Mouse (Mus musculus) G1E (cell line): ENCODE measurements around the gene Serpinh1.

Experiments used
- CTCF ChIP-seq: IDR thresholded peaks from 2 replicates; pipeline ENCODE4 v1.5.1; 2012; ENCODE audit warnings: low read depth, low read length, inconsistent platforms, mixed read lengths
- GATA1 ChIP-seq: IDR thresholded peaks from 2 replicates; pipeline ENCODE4 v1.6.1; 2012; ENCODE audit warnings: borderline replicate concordance, low read length, inconsistent platforms, mixed read lengths
- POLR2AphosphoS5 ChIP-seq: IDR thresholded peaks from 2 replicates; pipeline ENCODE4 v1.6.1; 2012; ENCODE audit warnings: low read depth, low read length, inconsistent platforms; ENCODE audit not compliant: insufficient replicate concordance
- TAL1 ChIP-seq: conservative IDR thresholded peaks from 2 replicates; pipeline ENCODE4 v1.6.1; 2012; ENCODE audit warnings: low read depth, low read length, inconsistent platforms, mixed read lengths

DNA sequence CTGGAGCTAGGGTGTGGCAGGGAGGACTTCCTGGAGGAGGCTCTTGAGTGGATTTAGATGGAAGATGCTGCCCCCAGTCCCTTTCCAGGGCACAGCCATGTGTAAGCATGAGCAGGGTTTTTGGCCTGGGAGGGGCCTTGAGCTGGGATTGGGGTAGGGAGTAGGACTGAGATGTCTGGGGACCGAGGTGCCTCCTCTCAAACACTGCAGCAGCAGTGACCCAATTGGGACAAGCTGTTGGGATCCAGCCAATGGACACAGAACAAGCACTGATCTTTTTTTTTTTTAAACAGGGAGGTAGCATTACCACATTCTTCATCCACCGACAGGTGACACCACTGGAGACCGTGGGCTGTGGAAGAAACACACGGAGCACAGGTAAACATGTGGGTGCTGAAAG is 33.8 kb upstream of the Serpinh1 start:
- TF ChIP-seq CTCF (no peak), TAL1 (no peak), POLR2AphosphoS5 (no peak), GATA1 (no peak)
